Mouse (Mus musculus) lung, embryonic 16.5 days (tissue): Measurements from ENCODE around the gene Slc25a31. TPM values are rescaled to one million over a fixed set of nuclear protein-coding genes. Genes with fewer than 3 reads are reported as not detected.

Experiments used
- ATAC-seq: fragments of 200-750 bp; cut with Nextera tagmentation; 2 replicates; pipeline ENCODE4 v1.8.0; 2017; ENCODE audit warnings: low read depth, mild to moderate bottlenecking, moderate library complexity
- H3K27ac ChIP-seq: fragments of 300-500 bp; sonication (generic); 2 replicates; pipeline ENCODE4 v1.5.1; 2014; ENCODE audit warnings: mild to moderate bottlenecking, control low read depth, low read length
- H3K27me3 ChIP-seq: fragments of 300-500 bp; sonication (generic); 2 replicates; pipeline ENCODE4 v1.6.1; 2014; ENCODE audit warnings: low read depth, low read length, mixed read lengths; ENCODE audit not compliant: control insufficient read depth, insufficient read depth
- H3K36me3 ChIP-seq: fragments of 300-500 bp; sonication (generic); 2 replicates; pipeline ENCODE4 v1.6.1; 2014; ENCODE audit warnings: low read length; ENCODE audit not compliant: control insufficient read depth, insufficient read depth
- H3K4me1 ChIP-seq: fragments of 300-500 bp; sonication (generic); replicated peaks from 2 replicates; pipeline ENCODE4 v1.6.1; 2014; ENCODE audit warnings: low read length, mixed read lengths; ENCODE audit not compliant: control insufficient read depth, insufficient read depth
- H3K4me2 ChIP-seq: fragments of 300-500 bp; sonication (generic); 2 replicates; pipeline ENCODE4 v1.6.1; 2014; ENCODE audit warnings: low read depth, low read length, control low read depth
- H3K4me3 ChIP-seq: fragments of 300-500 bp; sonication (generic); 2 replicates; pipeline ENCODE4 v1.5.1; 2014; ENCODE audit warnings: mild to moderate bottlenecking, low read length, control low read depth
- H3K9ac ChIP-seq: fragments of 300-500 bp; sonication (generic); 2 replicates; pipeline ENCODE4 v1.6.1; 2014; ENCODE audit warnings: low read length, control low read depth
- H3K9me3 ChIP-seq: fragments of 300-500 bp; sonication (generic); 2 replicates; pipeline ENCODE4 v1.6.1; 2016; ENCODE audit warnings: low read length; ENCODE audit not compliant: control insufficient read depth
- WGBS: fragments of 180-500 bp; shearing (Covaris S2); extraction: QIAGEN DNeasy Blood & Tissue Kit; methylation state at CpG from one replicate; pipeline ENCODE4 v1.1.7; 2014; 5-methylcytosine and 5-hydroxymethylcytosine counted together
- polyA plus RNA-seq: library from polyadenylated mRNA; unstranded; fragments of >200 nt; fragmentation: Nextera tagmentation; extraction: Ambion mirVana; gene quantifications from 2 replicates; pipeline ENCODE4 v1.2.1, GENCODE M21; 2015

Gene Slc25a31
- polyA plus RNA-seq, 1 experiment from 2014 or later = 0.48 TPM

DNA sequence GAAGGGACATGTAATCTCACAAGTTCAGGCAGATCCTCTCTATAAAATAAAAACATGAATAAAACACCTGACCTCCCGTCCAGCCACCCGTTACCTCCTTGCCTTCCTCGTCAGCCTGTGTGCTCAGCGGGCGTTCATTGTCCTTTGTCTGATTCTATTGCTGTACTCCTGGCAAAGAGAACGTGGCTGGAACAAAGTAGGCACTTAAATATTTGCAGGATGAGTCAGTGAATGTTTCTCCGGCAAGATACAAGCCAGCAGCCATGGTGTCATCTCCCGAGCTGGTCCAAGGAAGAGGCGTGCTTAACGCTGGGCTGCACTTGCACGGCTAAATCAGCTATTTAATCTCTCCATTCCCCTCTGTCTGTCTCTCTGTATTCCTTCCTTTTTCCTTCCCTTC lies 26.3 kb upstream of the Slc25a31 start:
- H3K27ac ChIP-seq = no peak overlapping the region
- H3K4me1 ChIP-seq = no peaks in the 10 kb centered on the region
- H3K9me3 ChIP-seq = no peaks in the 10 kb centered on the region
- H3K36me3 ChIP-seq = no peaks in the 10 kb centered on the region
- WGBS = 57% methylated on average over 11 of the region's 11 CpGs
- H3K27me3 ChIP-seq = no peaks in the 10 kb centered on the region
- ATAC-seq = no peak
- no peak overlapping the region for H3K4me2 ChIP-seq
- H3K9ac ChIP-seq = no peak overlapping the region
- H3K4me3 ChIP-seq = no peak overlapping the region

GRCm38 (mm10) chr3:40683171-40683570 lies 25.5 kb upstream of the Slc25a31 start:
- H3K4me1 ChIP-seq = no peaks in the 10 kb centered on the region
- H3K4me3 ChIP-seq = no peak overlapping the region
- H3K4me2 ChIP-seq = no peak overlapping the region
- no peaks in the 10 kb centered on the region for H3K36me3 ChIP-seq
- no peaks in the 10 kb centered on the region for H3K27me3 ChIP-seq
- no peak for ATAC-seq
- H3K27ac ChIP-seq = no peak overlapping the region
- no peaks in the 10 kb centered on the region for H3K9me3 ChIP-seq
- 84% methylated on average over 17 of the region's 18 CpGs for WGBS
- no peak overlapping the region for H3K9ac ChIP-seq

DNA sequence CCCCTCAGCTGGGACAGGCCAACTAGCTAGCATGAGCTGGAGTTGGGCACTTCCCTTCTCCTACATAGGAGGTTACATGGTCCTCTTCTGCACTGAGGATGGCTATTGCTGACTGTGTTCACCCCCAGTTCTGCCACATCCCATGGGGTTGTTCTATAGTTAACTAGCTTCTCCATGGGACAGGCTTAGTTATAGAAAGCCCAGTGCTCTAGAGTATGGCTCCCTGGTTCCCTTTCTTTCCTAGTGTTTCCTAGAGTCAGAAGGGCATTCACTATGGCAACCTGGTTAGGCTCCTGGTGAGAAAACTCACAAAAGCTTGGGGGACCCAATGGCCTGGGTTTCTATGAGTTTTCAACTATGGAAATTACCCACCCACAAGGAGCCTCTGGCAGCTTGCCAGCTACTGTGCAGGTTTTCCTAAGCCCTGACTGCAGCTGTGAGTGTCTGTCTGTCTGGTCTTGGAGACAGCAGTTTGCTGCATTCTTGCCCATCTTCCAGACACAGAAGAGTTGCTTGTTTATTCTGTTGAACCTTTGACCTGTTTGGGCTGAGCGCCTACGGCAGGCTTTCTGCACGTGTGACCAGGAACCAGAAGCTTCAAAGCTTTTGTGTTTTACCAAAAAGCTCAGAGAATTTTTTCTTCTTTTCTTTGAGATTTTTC lies 22.7 kb upstream of the Slc25a31 start:
- Histone ChIP-seq H3K4me3 (no peak overlapping the region), H3K36me3 (no peaks in the 10 kb centered on the region), H3K4me1 (no peaks in the 10 kb centered on the region), H3K27me3 (no peaks in the 10 kb centered on the region), H3K9me3 (no peaks in the 10 kb centered on the region), H3K27ac (no peak overlapping the region), H3K4me2 (no peak overlapping the region), H3K9ac (no peak overlapping the region)
- 15% methylated on average over 3 of the region's 3 CpGs for WGBS
- ATAC-seq = no peak

GRCm38 (mm10) chr3:40686836-40687235 lies 21.8 kb upstream of the Slc25a31 start:
- H3K4me3 ChIP-seq = no peak overlapping the region
- H3K27me3 ChIP-seq = no peaks in the 10 kb centered on the region
- 55% methylated on average over 9 of the region's 9 CpGs for WGBS
- no peak overlapping the region for H3K27ac ChIP-seq
- no peak for ATAC-seq
- no peak overlapping the region for H3K4me2 ChIP-seq
- no peaks in the 10 kb centered on the region for H3K9me3 ChIP-seq
- no peak overlapping the region for H3K9ac ChIP-seq
- no peaks in the 10 kb centered on the region for H3K36me3 ChIP-seq
- no peaks in the 10 kb centered on the region for H3K4me1 ChIP-seq

- H3K4me3 ChIP-seq = no peak overlapping the region
- H3K9ac ChIP-seq = no peak overlapping the region
- H3K9me3 ChIP-seq = no peaks in the 10 kb centered on the region
- H3K4me1 ChIP-seq = no peaks in the 10 kb centered on the region
- H3K36me3 ChIP-seq = no peaks in the 10 kb centered on the region
- H3K4me2 ChIP-seq = no peak overlapping the region
- WGBS = 76% methylated on average over 3 of the region's 3 CpGs
- no peak overlapping the region for H3K27ac ChIP-seq
- no peak for ATAC-seq
- H3K27me3 ChIP-seq = no peaks in the 10 kb centered on the region
Measured at GRCm38 (mm10) chr3:40687588-40687987, 21.1 kb upstream of the Slc25a31 start.

DNA sequence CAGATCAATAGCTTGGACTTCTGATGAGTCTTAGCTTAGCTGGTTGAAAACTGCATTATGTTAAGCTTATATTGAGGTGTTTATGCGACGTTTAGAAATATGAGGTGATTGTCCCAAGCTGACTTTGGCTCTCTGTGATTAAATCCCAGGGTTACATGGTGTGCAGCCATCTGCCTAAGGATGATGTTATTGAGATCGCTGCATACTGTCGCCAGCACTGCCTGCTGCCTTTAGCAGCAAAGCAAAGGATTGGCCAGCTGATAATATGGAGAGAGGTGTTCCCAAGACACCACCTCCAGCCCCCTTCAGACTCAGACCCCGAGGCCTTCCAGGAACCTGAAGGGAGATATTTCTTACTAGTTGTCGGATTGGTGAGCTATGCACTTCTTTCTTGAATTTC lies 17.1 kb upstream of the Slc25a31 start:
- H3K27me3 ChIP-seq = no peaks in the 10 kb centered on the region
- H3K9ac ChIP-seq = no peak overlapping the region
- ATAC-seq = no peak
- 70% methylated on average over 6 of the region's 6 CpGs for WGBS
- H3K36me3 ChIP-seq = no peaks in the 10 kb centered on the region
- no peaks in the 10 kb centered on the region for H3K4me1 ChIP-seq
- H3K9me3 ChIP-seq = no peaks in the 10 kb centered on the region
- H3K4me2 ChIP-seq = no peak overlapping the region
- no peak overlapping the region for H3K4me3 ChIP-seq
- no peak overlapping the region for H3K27ac ChIP-seq

DNA sequence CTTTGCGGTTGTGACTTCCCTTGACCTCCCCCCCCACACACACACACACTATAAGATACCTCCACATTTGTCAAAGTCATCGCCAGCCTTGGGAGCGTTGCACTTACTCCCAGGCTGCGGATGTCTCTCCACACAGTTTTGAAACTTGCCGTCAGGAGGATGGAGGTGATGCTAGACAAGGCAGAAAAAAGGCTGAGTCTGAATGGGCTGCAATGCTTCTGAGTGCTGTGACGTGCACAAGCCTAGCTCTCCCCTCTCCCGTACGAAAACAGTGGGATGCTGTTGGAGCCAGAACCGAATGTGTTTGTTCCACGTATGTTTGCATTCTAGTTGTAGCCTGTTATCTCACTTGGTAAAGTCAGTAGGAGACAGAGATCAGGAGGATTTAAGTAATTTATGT lies 15.2 kb upstream of the Slc25a31 start:
- H3K4me2 ChIP-seq = no peak overlapping the region

GRCm38 (mm10) chr3:40693960-40694359 lies 14.7 kb upstream of the Slc25a31 start:
- no peak overlapping the region for H3K27ac ChIP-seq
- H3K4me3 ChIP-seq = no peak overlapping the region
- ATAC-seq = no peak
- H3K27me3 ChIP-seq = no peaks in the 10 kb centered on the region
- no peak overlapping the region for H3K4me2 ChIP-seq
- 73% methylated on average over 7 of the region's 7 CpGs for WGBS
- no peaks in the 10 kb centered on the region for H3K4me1 ChIP-seq
- H3K9ac ChIP-seq = no peak overlapping the region
- H3K36me3 ChIP-seq = no peaks in the 10 kb centered on the region
- no peaks in the 10 kb centered on the region for H3K9me3 ChIP-seq

More for the DNA sequence above, 15.2 kb upstream of the Slc25a31 start:
- H3K36me3 ChIP-seq = no peaks in the 10 kb centered on the region
- no peaks in the 10 kb centered on the region for H3K9me3 ChIP-seq
- H3K4me3 ChIP-seq = no peak overlapping the region
- no peak overlapping the region for H3K27ac ChIP-seq
- no peaks in the 10 kb centered on the region for H3K27me3 ChIP-seq
- ATAC-seq = no peak
- H3K4me1 ChIP-seq = no peaks in the 10 kb centered on the region
- no peak overlapping the region for H3K9ac ChIP-seq
- 65% methylated on average over 10 of the region's 10 CpGs for WGBS

DNA sequence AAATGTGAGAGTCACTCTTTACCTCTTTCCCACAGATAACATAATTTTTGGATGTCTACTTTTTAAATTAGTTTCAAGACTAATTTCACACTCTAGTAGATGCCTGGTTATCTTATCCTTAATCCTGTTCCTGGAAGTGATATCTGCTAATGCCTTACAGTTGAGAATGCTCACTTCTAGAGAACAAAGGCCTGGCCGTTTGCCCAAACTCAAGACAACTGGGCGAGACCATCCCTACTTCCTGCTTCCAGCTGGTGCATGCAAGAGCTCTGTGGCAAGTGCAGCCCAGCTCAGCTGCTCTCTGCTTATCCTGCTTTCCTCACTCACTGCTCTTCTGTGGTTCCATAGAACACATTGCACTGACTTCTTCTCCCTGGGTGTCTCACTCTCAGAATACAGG lies 14.2 kb upstream of the Slc25a31 start:
- no peaks in the 10 kb centered on the region for H3K4me1 ChIP-seq
- no peak overlapping the region for H3K4me3 ChIP-seq
- ATAC-seq = peak; percentile 61; the same call in 1 of the 2 replicates
- H3K4me2 ChIP-seq = no peak overlapping the region
- H3K27ac ChIP-seq = no peak overlapping the region
- H3K9me3 ChIP-seq = no peaks in the 10 kb centered on the region
- 32% methylated on average over 2 of the region's 2 CpGs for WGBS
- no peaks in the 10 kb centered on the region for H3K36me3 ChIP-seq
- H3K27me3 ChIP-seq = no peaks in the 10 kb centered on the region
- no peak overlapping the region for H3K9ac ChIP-seq

DNA sequence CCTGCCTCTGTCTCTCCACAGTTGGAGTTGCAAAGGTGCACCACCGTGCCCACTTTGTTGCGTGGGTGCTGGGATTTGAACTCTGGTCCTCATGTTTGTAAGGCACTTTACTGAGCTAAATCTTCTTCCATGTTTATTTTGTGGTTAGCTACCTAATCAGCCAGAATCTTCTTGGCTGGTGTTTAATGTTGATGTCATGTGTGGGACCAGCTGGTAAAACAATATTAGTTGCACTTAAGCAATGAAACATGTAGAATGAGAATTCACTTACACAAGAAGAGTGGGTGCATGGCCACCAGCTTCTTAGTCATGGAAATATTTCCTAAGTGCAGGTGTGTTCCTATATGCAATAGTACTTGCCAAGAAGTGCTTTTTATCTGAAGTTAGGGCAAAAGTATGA lies 13.5 kb upstream of the Slc25a31 start:
- H3K27me3 ChIP-seq = no peaks in the 10 kb centered on the region
- no peaks in the 10 kb centered on the region for H3K9me3 ChIP-seq
- H3K27ac ChIP-seq = no peak overlapping the region
- no peak overlapping the region for H3K9ac ChIP-seq
- no peak overlapping the region for H3K4me2 ChIP-seq
- no peaks in the 10 kb centered on the region for H3K4me1 ChIP-seq
- ATAC-seq = no peak
- 90% methylated on average over 2 of the region's 2 CpGs for WGBS
- H3K4me3 ChIP-seq = no peak overlapping the region
- H3K36me3 ChIP-seq = no peaks in the 10 kb centered on the region
